ENCODE assay signal across 17 mouse cellular contexts in genomic region chr8:76230847-76231246, GRCm38 (mm10).
"Had no signal": no experiment of that assay in that cellular context is flagged by ENCODE, and none has a peak within 500 bp of the region (broad histone marks: within the 10 kb centered on the region; RNA-seq: fewer than 3 reads in every experiment).

No protein-coding gene starts in this region.

- H3K9me3 ChIP-seq: limb, embryonic 12.5 days; liver, embryonic 13.5 days; lung, embryonic 15.5 days; megakaryocyte, embryonic 14.5 days; midbrain, embryonic 13.5 days; stomach, embryonic 15.5 days had no signal

- ATAC-seq: liver, postnatal 0 days; midbrain, embryonic 13.5 days had no signal

- H3K4me3 ChIP-seq: limb, embryonic 12.5 days; liver, embryonic 13.5 days; lung, embryonic 15.5 days; megakaryocyte, embryonic 14.5 days; midbrain, embryonic 13.5 days; stomach, embryonic 15.5 days had no signal

- H3K4me1 ChIP-seq: liver, embryonic 13.5 days; lung, embryonic 15.5 days; megakaryocyte, embryonic 14.5 days; midbrain, embryonic 13.5 days; stomach, embryonic 15.5 days had no signal

- DNase-seq: kidney, adult 11 months; kidney, adult 9 months; kidney, postnatal 36 days; layer of hippocampus, adult 9-11 months; liver; liver, embryonic 13.5 days; liver, postnatal 0 days; lung, postnatal 14 days; thymus, adult 2 months; thymus, postnatal 25 days had no signal

- H3K4me2 ChIP-seq: limb, embryonic 12.5 days; liver, embryonic 13.5 days; lung, embryonic 15.5 days; midbrain, embryonic 13.5 days; stomach, embryonic 15.5 days had no signal

- H3K27ac ChIP-seq: kidney, postnatal 0 days; limb, embryonic 12.5 days; liver, embryonic 13.5 days; lung, embryonic 15.5 days; macrophage; midbrain, embryonic 13.5 days; stomach, embryonic 15.5 days had no signal

- H3K27me3 ChIP-seq: limb, embryonic 12.5 days; liver, embryonic 13.5 days; lung, embryonic 15.5 days; megakaryocyte, embryonic 14.5 days; midbrain, embryonic 13.5 days; stomach, embryonic 15.5 days had no signal

- H3K36me3 ChIP-seq: limb, embryonic 12.5 days; liver, embryonic 13.5 days; lung, embryonic 15.5 days; midbrain, embryonic 13.5 days; stomach, embryonic 15.5 days had no signal

- H3K9ac ChIP-seq: limb, embryonic 12.5 days; liver, embryonic 13.5 days; liver, postnatal 0 days; lung, embryonic 15.5 days; midbrain, embryonic 13.5 days; stomach, embryonic 15.5 days had no signal
